Mouse (Mus musculus) limb, embryonic 11.5 days (tissue): Measurements from ENCODE around the gene Hs3st3b1. TPM values are rescaled to one million over a fixed set of nuclear protein-coding genes. Genes with fewer than 3 reads are reported as not detected.

ENCODE experiments used
- ATAC-seq: fragments of 200-750 bp; cut with Nextera tagmentation; 2 replicates; pipeline ENCODE4 v1.8.0; 2017; ENCODE audit warnings: low read depth; ENCODE audit not compliant: insufficient number of reproducible peaks, low FRiP score, low TSS enrichment
- DNase-seq: peaks from one replicate; pipeline ENCODE4 v3.0.0-alpha.2; 2015; ENCODE audit warnings: low spot score
- H3K27ac ChIP-seq: fragments of 300-500 bp; sonication (generic); replicated peaks from 2 replicates; pipeline ENCODE4 v1.5.1; 2014; ENCODE audit warnings: low read depth, mild to moderate bottlenecking, low read length
- H3K27me3 ChIP-seq: fragments of 300-500 bp; sonication (generic); 2 replicates; pipeline ENCODE4 v1.6.1; 2014; ENCODE audit warnings: mild to moderate bottlenecking, low read length, mixed read lengths; ENCODE audit not compliant: control insufficient read depth, insufficient read depth
- H3K36me3 ChIP-seq: fragments of 300-500 bp; sonication (generic); 2 replicates; pipeline ENCODE4 v1.6.1; 2014; ENCODE audit warnings: mild to moderate bottlenecking, low read length, moderate library complexity, mixed read lengths; ENCODE audit not compliant: control insufficient read depth, insufficient read depth
- H3K4me1 ChIP-seq: fragments of 300-500 bp; sonication (generic); 2 replicates; pipeline ENCODE4 v1.6.1; 2014; ENCODE audit warnings: low read length, mixed read lengths; ENCODE audit not compliant: control insufficient read depth, insufficient read depth
- H3K4me2 ChIP-seq: fragments of 300-500 bp; sonication (generic); 2 replicates; pipeline ENCODE4 v1.6.1; 2014; ENCODE audit warnings: low read depth, mild to moderate bottlenecking, moderate library complexity; ENCODE audit not compliant: severe bottlenecking
- H3K4me3 ChIP-seq: fragments of 300-500 bp; sonication (generic); 2 replicates; pipeline ENCODE4 v1.5.1; 2014; ENCODE audit warnings: low read depth, low read length
- H3K9ac ChIP-seq: fragments of 300-500 bp; sonication (generic); 2 replicates; pipeline ENCODE4 v1.6.1; 2014; ENCODE audit warnings: mild to moderate bottlenecking, low read length
- H3K9me3 ChIP-seq: fragments of 300-500 bp; sonication (generic); 2 replicates; pipeline ENCODE4 v1.6.1; 2016; ENCODE audit warnings: low read length; ENCODE audit not compliant: control insufficient read depth
- WGBS: fragments of 180-500 bp; shearing (Covaris S2); extraction: QIAGEN DNeasy Blood & Tissue Kit; methylation state at CpG from one replicate; pipeline ENCODE4 v1.1.7; 2014; 5-methylcytosine and 5-hydroxymethylcytosine counted together
- polyA plus RNA-seq: library from polyadenylated mRNA; unstranded; fragments of >200 nt; fragmentation: Nextera tagmentation; extraction: Ambion mirVana; gene quantifications from 2 replicates; pipeline ENCODE4 v1.2.1, GENCODE M21; 2014

Gene Hs3st3b1
- polyA plus RNA-seq, 1 experiment from 2014 or later: 30.4 TPM

DNA sequence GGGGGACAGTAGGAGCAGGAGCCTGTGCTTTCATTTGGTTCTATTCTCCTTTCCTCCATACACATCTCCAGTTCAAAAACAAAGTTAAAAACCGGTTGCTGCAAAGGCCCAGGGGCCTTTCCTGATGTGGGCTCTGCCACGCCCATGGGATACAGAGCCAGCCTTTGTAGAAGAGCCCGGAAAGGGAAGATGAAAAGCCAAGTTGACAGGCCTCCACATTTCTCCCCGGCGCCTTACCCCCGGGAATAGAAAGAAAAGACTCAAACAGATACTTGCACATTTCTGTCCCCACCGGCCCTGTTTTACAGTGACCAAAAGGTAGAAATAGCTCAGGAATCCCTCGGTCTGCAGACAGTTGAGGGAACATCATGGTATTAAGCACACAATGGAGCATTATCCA lies 77.4 kb downstream of the Hs3st3b1 start:
- Histone ChIP-seq H3K9ac (no peak overlapping the region), H3K36me3 (no peaks in the 10 kb centered on the region), H3K4me3 (no peak overlapping the region), H3K4me1 (peaks cover 5% of the 10 kb centered on the region), H3K27me3 (no peaks in the 10 kb centered on the region), H3K4me2 (no peak overlapping the region), H3K27ac (0 out of 2 replicates have a peak overlapping the region, but pooled peaks have one; percentile 42), H3K9me3 (no peaks in the 10 kb centered on the region)
- peak; percentile 38 for DNase-seq
- 28% methylated on average over 8 of the region's 8 CpGs for WGBS
- no peak for ATAC-seq

DNA sequence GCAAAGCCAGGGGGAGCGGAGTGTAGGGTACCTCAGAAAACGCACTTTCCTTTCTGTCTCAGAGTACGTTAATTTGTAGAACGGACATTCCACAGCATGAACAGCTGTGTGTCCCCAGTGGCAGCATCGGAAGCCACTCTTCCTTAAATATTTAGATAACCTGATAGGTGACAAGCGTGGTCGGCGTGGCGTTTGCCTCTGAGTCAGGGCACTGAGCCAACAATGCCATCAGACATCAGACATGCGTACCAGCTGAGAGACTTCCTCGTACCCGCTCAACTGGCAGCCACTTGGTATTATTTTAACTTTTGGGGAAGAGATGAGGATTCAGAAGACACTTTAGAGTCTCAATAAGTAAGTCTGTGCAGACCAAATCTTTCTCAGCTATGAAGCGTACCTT lies 84.6 kb downstream of the Hs3st3b1 start:
- Histone ChIP-seq H3K9ac (no peak overlapping the region), H3K4me1 (no peaks in the 10 kb centered on the region), H3K4me2 (no peak overlapping the region), H3K27me3 (no peaks in the 10 kb centered on the region), H3K27ac (no peak overlapping the region), H3K4me3 (no peak overlapping the region), H3K9me3 (no peaks in the 10 kb centered on the region), H3K36me3 (no peaks in the 10 kb centered on the region)
- 93% methylated on average over 13 of the region's 13 CpGs for WGBS
- ATAC-seq (no peak), DNase-seq (peak; percentile 13)

Other genes starting within 250 kb of the Hs3st3b1 start
- 26.7 and 30.7 TPM in 2 replicates for gene Cox10, start 157.2 kb upstream of the Hs3st3b1 start, polyA plus RNA-seq